Mouse (Mus musculus) midbrain, embryonic 16.5 days (tissue): ENCODE results near the gene Me3. TPM values are rescaled to one million over a fixed set of nuclear protein-coding genes. Genes with fewer than 3 reads are reported as not detected.

Experiments
- ATAC-seq: fragments of 200-750 bp; cut with Nextera tagmentation; 2 replicates; pipeline ENCODE4 v1.8.0; 2017; ENCODE audit warnings: moderate TSS enrichment
- H3K27ac ChIP-seq: fragments of 300-500 bp; sonication (generic); 2 replicates; pipeline ENCODE4 v1.5.1; 2014; ENCODE audit warnings: mild to moderate bottlenecking, low read length, mixed read lengths
- H3K27me3 ChIP-seq: fragments of 300-500 bp; sonication (generic); 2 replicates; pipeline ENCODE4 v1.6.1; 2014; ENCODE audit warnings: low read depth, low read length, mixed read lengths; ENCODE audit not compliant: control insufficient read depth, insufficient read depth
- H3K36me3 ChIP-seq: fragments of 300-500 bp; sonication (generic); 2 replicates; pipeline ENCODE4 v1.6.1; 2014; ENCODE audit warnings: mild to moderate bottlenecking, low read length, moderate library complexity, mixed read lengths; ENCODE audit not compliant: control insufficient read depth, insufficient read depth
- H3K4me1 ChIP-seq: fragments of 300-500 bp; sonication (generic); 2 replicates; pipeline ENCODE4 v1.6.1; 2014; ENCODE audit warnings: mild to moderate bottlenecking, low read length, mixed read lengths; ENCODE audit not compliant: control insufficient read depth, insufficient read depth
- H3K4me2 ChIP-seq: fragments of 300-500 bp; sonication (generic); 2 replicates; pipeline ENCODE4 v1.6.1; 2014; ENCODE audit warnings: mild to moderate bottlenecking, low read length, mixed read lengths
- H3K4me3 ChIP-seq: fragments of 300-500 bp; sonication (generic); 2 replicates; pipeline ENCODE4 v1.5.1; 2014; ENCODE audit warnings: low read depth, mild to moderate bottlenecking, low read length, moderate library complexity, mixed read lengths
- H3K9ac ChIP-seq: fragments of 300-500 bp; sonication (generic); 2 replicates; pipeline ENCODE4 v1.6.1; 2014; ENCODE audit warnings: low read depth, low read length, mixed read lengths
- H3K9me3 ChIP-seq: fragments of 300-500 bp; sonication (generic); replicated peaks from 2 replicates; pipeline ENCODE4 v1.6.1; 2014; ENCODE audit warnings: mild to moderate bottlenecking, low read length, mixed read lengths; ENCODE audit not compliant: control insufficient read depth, poor library complexity, severe bottlenecking
- WGBS: fragments of 180-500 bp; shearing (Covaris S2); extraction: QIAGEN DNeasy Blood & Tissue Kit; methylation state at CpG from one replicate; pipeline ENCODE4 v1.1.7; 2014; 5-methylcytosine and 5-hydroxymethylcytosine counted together
- polyA plus RNA-seq: library from polyadenylated mRNA; unstranded; fragments of >200 nt; fragmentation: Nextera tagmentation; extraction: Ambion mirVana; gene quantifications from 2 replicates; pipeline ENCODE4 v1.2.1, GENCODE M21; 2015

Gene Me3
- polyA plus RNA-seq, 1 experiment from 2014 or later: 13.8 TPM

DNA sequence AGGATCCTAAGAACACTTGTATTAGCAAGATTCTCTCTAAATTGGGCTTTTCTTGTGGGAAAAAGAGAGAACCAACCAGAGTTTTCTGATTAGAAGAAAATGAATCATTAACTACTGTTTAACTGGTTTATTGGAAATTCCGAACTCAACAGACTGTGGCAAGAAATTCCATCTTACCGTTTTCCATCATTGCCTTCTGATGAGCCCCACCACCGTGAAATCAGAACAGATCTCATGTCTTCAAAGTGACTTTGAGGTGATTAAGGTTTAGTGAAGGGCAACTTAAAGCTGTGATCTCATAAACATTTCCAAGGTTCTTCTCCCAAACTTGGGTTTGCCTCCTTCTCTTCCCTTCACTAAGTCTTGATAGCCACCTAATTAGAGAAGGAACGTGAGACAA lies 8.9 kb upstream of the Me3 start:
- H3K4me2 ChIP-seq: no peak overlapping the region
- 90% methylated on average over 4 of the region's 4 CpGs for WGBS
- H3K27ac ChIP-seq: no peak overlapping the region
- no peak overlapping the region for H3K9ac ChIP-seq
- no peaks in the 10 kb centered on the region for H3K9me3 ChIP-seq
- no peaks in the 10 kb centered on the region for H3K36me3 ChIP-seq
- ATAC-seq: no peak
- no peaks in the 10 kb centered on the region for H3K27me3 ChIP-seq
- peaks cover 4% of the 10 kb centered on the region for H3K4me1 ChIP-seq
- no peak overlapping the region for H3K4me3 ChIP-seq

DNA sequence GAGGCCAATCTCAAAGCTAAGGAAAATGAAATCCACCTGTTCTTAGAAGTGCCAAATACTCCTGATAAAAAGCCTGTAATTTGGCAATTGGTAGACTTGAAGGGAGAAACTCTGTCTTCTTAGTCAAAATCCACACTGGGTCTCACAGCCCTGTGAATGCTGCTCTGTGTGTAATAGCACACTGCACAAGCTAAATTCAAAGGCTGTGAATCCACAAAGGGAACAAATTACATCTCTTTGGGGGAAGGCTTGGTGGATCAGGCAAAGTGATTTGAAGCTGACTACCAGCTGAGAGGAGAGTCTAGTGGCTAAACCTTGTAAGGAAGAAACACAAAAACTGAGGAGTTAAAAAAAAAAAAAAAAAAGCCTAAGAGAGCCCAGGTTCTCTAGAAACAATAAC lies 4.8 kb upstream of the Me3 start:
- Histone ChIP-seq H3K4me1 (peaks cover 8% of the 10 kb centered on the region), H3K4me3 (no peak overlapping the region), H3K27me3 (no peaks in the 10 kb centered on the region), H3K36me3 (no peaks in the 10 kb centered on the region), H3K9ac (no peak overlapping the region), H3K27ac (no peak overlapping the region), H3K4me2 (no peak overlapping the region), H3K9me3 (no peaks in the 10 kb centered on the region)
- ATAC-seq: no peak

DNA sequence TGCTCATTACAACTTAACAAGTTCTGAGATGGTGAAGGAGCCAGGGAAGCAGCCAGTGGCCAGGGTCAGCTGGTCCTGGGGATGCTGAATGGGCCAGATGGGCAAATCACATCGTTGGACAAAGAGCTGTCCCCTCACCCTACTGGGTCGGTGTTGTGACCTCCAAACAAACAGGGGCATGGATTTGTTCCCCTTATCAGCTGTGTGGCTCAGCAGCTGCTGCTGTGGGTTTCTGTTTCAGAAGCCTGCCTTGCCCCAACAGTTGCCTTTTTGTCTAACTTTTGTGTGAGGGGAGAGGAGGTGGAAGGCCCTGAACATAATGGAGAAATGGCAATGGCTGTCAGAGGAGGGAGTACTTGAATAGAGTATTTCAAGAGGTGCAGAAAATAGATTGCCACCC lies 4.2 kb upstream of the Me3 start:
- no peak for ATAC-seq
- no peaks in the 10 kb centered on the region for H3K9me3 ChIP-seq
- H3K36me3 ChIP-seq: no peaks in the 10 kb centered on the region
- H3K4me2 ChIP-seq: no peak overlapping the region
- no peaks in the 10 kb centered on the region for H3K27me3 ChIP-seq
- no peak overlapping the region for H3K4me3 ChIP-seq
- H3K27ac ChIP-seq: no peak overlapping the region
- WGBS: 0% methylated on average over 2 of the region's 2 CpGs
- no peak overlapping the region for H3K9ac ChIP-seq
- peaks cover 8% of the 10 kb centered on the region for H3K4me1 ChIP-seq

DNA sequence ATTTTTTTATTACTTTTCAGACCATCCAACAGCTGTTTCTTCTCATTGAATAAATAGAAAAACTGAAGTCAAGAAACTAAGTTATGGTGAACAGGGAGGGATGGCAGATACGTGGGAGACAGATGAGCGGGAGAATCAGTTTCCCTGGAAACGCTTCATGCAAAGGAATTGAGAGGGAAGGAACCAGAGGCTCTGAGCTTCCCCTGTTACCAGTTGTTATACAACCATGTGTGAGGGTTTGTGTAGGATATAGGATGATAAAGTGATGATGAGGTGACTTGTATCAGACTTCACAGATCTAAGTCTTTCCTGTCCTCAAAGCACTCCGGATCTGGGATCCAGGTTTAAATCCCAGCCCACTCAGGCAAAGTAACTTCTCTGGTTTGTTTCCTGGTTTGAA lies 3.2 kb upstream of the Me3 start:
- H3K4me2 ChIP-seq: no peak overlapping the region
- no peak for ATAC-seq
- peaks cover 8% of the 10 kb centered on the region for H3K4me1 ChIP-seq
- no peaks in the 10 kb centered on the region for H3K36me3 ChIP-seq
- H3K27ac ChIP-seq: no peak overlapping the region
- no peak overlapping the region for H3K9ac ChIP-seq
- no peaks in the 10 kb centered on the region for H3K9me3 ChIP-seq
- H3K4me3 ChIP-seq: no peak overlapping the region
- 47% methylated on average over 4 of the region's 4 CpGs for WGBS
- H3K27me3 ChIP-seq: no peaks in the 10 kb centered on the region; the same call in 1 of the 2 replicates

DNA sequence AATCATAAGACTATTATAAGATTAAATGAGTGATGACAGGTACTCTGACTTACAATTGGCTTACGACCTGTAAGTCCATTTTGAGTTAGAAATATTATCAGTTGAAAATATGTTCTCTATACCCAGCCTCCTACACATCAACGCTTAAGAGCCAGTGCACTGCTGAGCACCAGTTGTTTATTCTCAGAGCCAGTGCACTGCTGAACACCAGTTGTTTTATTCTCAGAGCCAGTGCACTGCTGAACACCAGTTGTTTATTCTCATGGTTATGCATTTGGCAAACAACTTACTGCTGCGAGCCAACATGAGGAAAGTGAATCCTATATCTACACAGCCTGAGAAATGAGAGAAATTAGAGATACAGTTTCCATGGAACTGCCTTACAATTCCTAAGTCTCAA lies 2.3 kb upstream of the Me3 start:
- H3K9ac ChIP-seq: no peak overlapping the region
- ATAC-seq: no peak
- WGBS: 73% methylated on average over 3 of the region's 3 CpGs
- H3K36me3 ChIP-seq: no peaks in the 10 kb centered on the region
- H3K27ac ChIP-seq: no peak overlapping the region
- no peaks in the 10 kb centered on the region; the same call in 1 of the 2 replicates for H3K27me3 ChIP-seq
- no peak overlapping the region for H3K4me2 ChIP-seq
- H3K9me3 ChIP-seq: no peaks in the 10 kb centered on the region
- H3K4me3 ChIP-seq: no peak overlapping the region
- H3K4me1 ChIP-seq: peaks cover 8% of the 10 kb centered on the region

DNA sequence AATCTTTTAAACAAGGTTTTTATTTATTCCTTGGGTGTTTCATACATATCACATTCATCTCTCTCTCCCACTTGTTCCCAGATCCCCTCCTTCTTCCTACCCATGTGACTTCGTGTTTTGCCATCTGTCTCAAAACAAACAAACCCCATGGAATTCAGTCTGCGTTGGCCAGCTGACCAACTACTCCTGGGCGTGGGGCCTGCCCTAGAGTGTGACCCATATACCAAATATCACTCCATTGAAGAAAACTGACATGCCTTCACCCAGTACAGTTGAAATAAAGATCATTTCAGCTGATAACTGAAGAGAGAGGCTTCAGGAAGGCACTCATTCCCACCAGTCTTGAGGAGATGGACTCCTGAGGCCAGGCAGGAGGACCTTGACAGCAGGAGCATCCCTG lies 1.4 kb upstream of the Me3 start:
- Histone ChIP-seq H3K9ac (no peak overlapping the region), H3K9me3 (no peaks in the 10 kb centered on the region), H3K4me1 (peaks cover 8% of the 10 kb centered on the region), H3K27me3 (no peaks in the 10 kb centered on the region; the same call in 1 of the 2 replicates), H3K27ac (no peak overlapping the region), H3K36me3 (no peaks in the 10 kb centered on the region), H3K4me2 (no peak overlapping the region), H3K4me3 (no peak overlapping the region)
- ATAC-seq: no peak
- WGBS: 86% methylated on average over 3 of the region's 3 CpGs

DNA sequence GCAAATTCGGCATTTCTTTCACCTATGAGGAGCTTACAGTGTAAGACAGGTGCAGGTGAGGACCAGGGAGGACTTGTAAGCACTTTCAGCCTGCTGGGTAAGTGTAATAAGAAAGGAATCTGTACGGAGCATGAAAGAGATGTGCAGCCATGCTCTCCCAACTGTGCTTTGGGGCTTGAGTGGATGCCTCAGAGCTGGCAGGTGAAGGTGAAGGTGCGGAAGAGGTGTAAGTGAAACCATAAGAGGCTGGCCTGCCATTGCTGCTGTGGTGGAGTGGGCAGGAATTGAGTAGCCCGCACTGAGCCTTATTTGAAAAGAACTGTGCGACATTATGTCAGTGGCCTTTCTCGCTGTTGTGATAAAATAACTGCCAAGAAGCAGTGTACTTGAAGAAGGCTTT lies 8.3 kb downstream of the Me3 start:
- H3K36me3 ChIP-seq: no peaks in the 10 kb centered on the region
- no peak overlapping the region for H3K4me3 ChIP-seq
- H3K9me3 ChIP-seq: no peaks in the 10 kb centered on the region
- ATAC-seq: no peak
- 86% methylated on average over 6 of the region's 6 CpGs for WGBS
- H3K9ac ChIP-seq: no peak overlapping the region
- no peak overlapping the region for H3K27ac ChIP-seq
- no peaks in the 10 kb centered on the region; the same call in 1 of the 2 replicates for H3K4me1 ChIP-seq
- H3K4me2 ChIP-seq: no peak overlapping the region
- H3K27me3 ChIP-seq: no peaks in the 10 kb centered on the region

DNA sequence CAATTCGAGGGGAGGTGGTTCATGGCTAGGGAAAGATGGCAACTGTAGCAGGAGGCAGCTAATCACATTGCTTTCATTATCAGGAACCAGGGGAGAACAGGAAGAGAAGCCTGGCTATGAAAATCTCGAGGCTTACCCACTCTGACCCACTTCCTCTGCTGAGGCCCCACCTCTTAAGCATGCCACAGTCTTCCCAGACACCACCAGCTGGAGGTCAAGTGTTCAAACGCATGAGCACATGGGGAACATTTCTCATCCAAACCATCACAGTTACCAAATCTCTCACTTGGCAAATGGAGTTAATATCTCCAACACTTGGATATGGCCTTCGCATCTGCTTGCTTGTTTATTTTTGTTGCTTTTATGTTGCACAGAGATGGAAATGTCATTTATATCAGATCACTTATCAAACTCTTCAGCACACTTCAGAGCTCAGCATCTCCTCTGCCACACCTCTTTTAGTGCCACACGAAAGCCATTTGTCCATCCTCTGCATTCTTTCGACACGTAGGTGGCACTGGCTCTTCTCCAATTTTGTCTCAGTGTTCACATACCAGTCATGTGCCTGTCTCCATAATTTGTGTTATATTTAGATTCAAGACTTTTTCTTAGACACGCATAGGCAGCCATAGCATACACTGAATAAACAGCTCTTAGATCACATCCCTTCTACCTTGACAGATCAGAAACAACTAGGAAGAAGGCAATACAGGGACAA lies 8.9 kb downstream of the Me3 start:
- no peak overlapping the region for H3K27ac ChIP-seq
- H3K4me2 ChIP-seq: no peak overlapping the region
- H3K27me3 ChIP-seq: no peaks in the 10 kb centered on the region
- no peak overlapping the region for H3K4me3 ChIP-seq
- no peaks in the 10 kb centered on the region for H3K9me3 ChIP-seq
- no peak for ATAC-seq
- WGBS: 82% methylated on average over 8 of the region's 8 CpGs
- H3K9ac ChIP-seq: no peak overlapping the region
- no peaks in the 10 kb centered on the region for H3K36me3 ChIP-seq
- no peaks in the 10 kb centered on the region; the same call in 1 of the 2 replicates for H3K4me1 ChIP-seq

DNA sequence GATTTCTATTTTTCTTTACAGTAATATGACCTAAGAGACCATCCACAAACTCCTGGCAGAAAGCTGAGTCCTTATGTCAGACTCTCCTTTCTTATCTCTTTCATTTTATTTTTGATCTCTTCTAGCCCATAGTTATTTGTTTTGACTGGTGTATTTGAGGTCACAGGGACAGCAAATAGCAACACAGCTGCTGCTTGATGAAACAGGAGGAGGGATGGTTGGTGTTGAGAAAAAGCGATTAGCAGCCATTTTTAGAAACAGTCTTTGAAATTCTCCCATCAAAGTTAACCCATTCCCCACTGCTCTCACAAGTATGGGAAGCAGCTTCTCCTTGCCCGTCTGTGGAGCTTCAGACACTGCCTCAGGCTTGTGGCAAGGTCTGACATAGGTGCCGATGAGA lies 12.8 kb downstream of the Me3 start:
- WGBS: 79% methylated on average over 3 of the region's 3 CpGs
- H3K27ac ChIP-seq: no peak overlapping the region
- no peak for ATAC-seq

More for the DNA sequence above, 12.8 kb downstream of the Me3 start:
- Histone ChIP-seq H3K4me3 (no peak overlapping the region), H3K9me3 (no peaks in the 10 kb centered on the region), H3K4me2 (no peak overlapping the region), H3K27me3 (no peaks in the 10 kb centered on the region), H3K9ac (no peak overlapping the region), H3K36me3 (no peaks in the 10 kb centered on the region), H3K4me1 (no peaks in the 10 kb centered on the region)
